Mouse (Mus musculus) spleen, adult 2 months (tissue): ENCODE measurements around the gene Astn2. TPM values are rescaled to one million over a fixed set of nuclear protein-coding genes. Genes with fewer than 3 reads are reported as not detected.
A peak's percentile ranks its signal among the peaks of the same experiment; 100 is the strongest.

Source experiments
- DNase-seq, 2 experiments: peaks; one replicate each; pipeline versions ENCODE4 v3.0.0 to v3.0.0-alpha.2; 2012 to 2021; ENCODE audit warnings: low spot score in 2 of 2, low read depth in 1 of 2
- H3K27ac ChIP-seq: fragments of 200-500 bp; 2 replicates; pipeline ENCODE4 v1.5.1; 2012; ENCODE audit warnings: low read length, inconsistent platforms; ENCODE audit not compliant: insufficient read depth
- H3K27me3 ChIP-seq: fragments of 200-500 bp; 2 replicates; pipeline ENCODE4 v1.6.1; 2012; ENCODE audit warnings: mild to moderate bottlenecking, moderate library complexity, low read length, inconsistent platforms; ENCODE audit not compliant: control insufficient read depth, insufficient read depth
- H3K36me3 ChIP-seq: fragments of 200-500 bp; 2 replicates; pipeline ENCODE4 v1.6.1; 2012; ENCODE audit warnings: mild to moderate bottlenecking, low read length, inconsistent platforms; ENCODE audit not compliant: control insufficient read depth, insufficient read depth
- H3K4me1 ChIP-seq: fragments of 200-500 bp; 2 replicates; pipeline ENCODE4 v1.6.1; 2011; ENCODE audit warnings: inconsistent platforms; ENCODE audit not compliant: control insufficient read depth, insufficient read depth, insufficient read length
- H3K4me3 ChIP-seq: fragments of 200-500 bp; 2 replicates; pipeline ENCODE4 v1.5.1; 2011; ENCODE audit warnings: mild to moderate bottlenecking, inconsistent platforms; ENCODE audit not compliant: insufficient read depth, insufficient read length; ENCODE audit errors: extremely low read depth
- CTCF ChIP-seq: fragments of 200-500 bp; IDR thresholded peaks from 2 replicates; pipeline ENCODE4 v1.5.1; 2011; ENCODE audit warnings: mild to moderate bottlenecking, inconsistent platforms; ENCODE audit not compliant: insufficient read depth, insufficient read length, insufficient replicate concordance; ENCODE audit errors: extremely low read depth
- POLR2A ChIP-seq: fragments of 200-500 bp; IDR thresholded peaks from 2 replicates; pipeline ENCODE4 v1.6.1; 2011; ENCODE audit warnings: low read depth, low read length, inconsistent platforms
- WGBS: fragments of 180-500 bp; shearing (Covaris S2); methylation state at CpG from one replicate; pipeline ENCODE4 v1.1.7; 2018; 5-methylcytosine and 5-hydroxymethylcytosine counted together
- polyA plus RNA-seq: library from polyadenylated mRNA; depleted of rRNA; stranded (reverse); fragments of >200 nt; gene quantifications from 2 replicates; pipeline ENCODE4 v1.2.3, GENCODE M21; 2012

Astn2 gene
- polyA plus RNA-seq, 1 experiment, result 3.9 TPM

GRCm38 (mm10) chr4:65545582-65545981 is 858.8 kb downstream of the Astn2 start:
- Histone ChIP-seq H3K4me3 (no peak overlapping the region), H3K27me3 (no peaks in the 10 kb centered on the region), H3K27ac (no peak overlapping the region), H3K36me3 (no peaks in the 10 kb centered on the region), H3K4me1 (no peaks in the 10 kb centered on the region)
- no peak for TF ChIP-seq POLR2A
- no peak for TF ChIP-seq CTCF
- 43% methylated on average over 2 of the region's 2 CpGs for WGBS
- no peak for DNase-seq

- no peaks in the 10 kb centered on the region for H3K4me1 ChIP-seq
- WGBS, result 84% methylated on average over 2 of the region's 2 CpGs
- no peak for DNase-seq
Measured at GRCm38 (mm10) chr4:65532071-65532736, 872.2 kb downstream of the Astn2 start.

GRCm38 (mm10) chr4:65531621-65532020 is 872.8 kb downstream of the Astn2 start:
- TF ChIP-seq CTCF, result no peak
- no peak for TF ChIP-seq POLR2A
- DNase-seq, result no peak
- Histone ChIP-seq H3K36me3 (no peaks in the 10 kb centered on the region), H3K4me1 (no peaks in the 10 kb centered on the region), H3K27me3 (no peaks in the 10 kb centered on the region), H3K4me3 (no peak overlapping the region), H3K27ac (no peak overlapping the region)
- 87% methylated on average over 6 of the region's 6 CpGs for WGBS

More at GRCm38 (mm10) chr4:65532071-65532736, 872.2 kb downstream of the Astn2 start:
- TF ChIP-seq CTCF, result no peak
- TF ChIP-seq POLR2A, result no peak
- Histone ChIP-seq H3K4me3 (no peak overlapping the region), H3K27ac (no peak overlapping the region), H3K27me3 (no peaks in the 10 kb centered on the region), H3K36me3 (no peaks in the 10 kb centered on the region)

- WGBS, result 86% methylated on average over 2 of the region's 2 CpGs
- no peak for TF ChIP-seq CTCF
- TF ChIP-seq POLR2A, result no peak
- Histone ChIP-seq H3K36me3 (no peaks in the 10 kb centered on the region), H3K4me3 (no peak overlapping the region), H3K27me3 (no peaks in the 10 kb centered on the region), H3K27ac (no peak overlapping the region), H3K4me1 (no peaks in the 10 kb centered on the region)
- no peak for DNase-seq
Measured at GRCm38 (mm10) chr4:65530901-65531300, 873.5 kb downstream of the Astn2 start.

- WGBS, result 73% methylated on average over 2 of the region's 2 CpGs
- Histone ChIP-seq H3K36me3 (no peaks in the 10 kb centered on the region), H3K4me3 (no peak overlapping the region), H3K27ac (no peak overlapping the region), H3K27me3 (no peaks in the 10 kb centered on the region), H3K4me1 (no peaks in the 10 kb centered on the region)
- TF ChIP-seq POLR2A, result no peak
- no peak for DNase-seq
Measured at GRCm38 (mm10) chr4:65508101-65508500, 896.3 kb downstream of the Astn2 start.

- TF ChIP-seq CTCF, result no peak
- TF ChIP-seq POLR2A, result no peak
- no peaks in the 10 kb centered on the region for H3K4me1 ChIP-seq
- no peak for DNase-seq
- no peaks in the 10 kb centered on the region for H3K27me3 ChIP-seq
- H3K4me3 ChIP-seq, result no peak overlapping the region
- H3K27ac ChIP-seq, result no peak overlapping the region
- H3K36me3 ChIP-seq, result no peaks in the 10 kb centered on the region
Measured at GRCm38 (mm10) chr4:65506870-65507269, 897.5 kb downstream of the Astn2 start.

GRCm38 (mm10) chr4:65496463-65496834 is 908.0 kb downstream of the Astn2 start:
- H3K4me1 ChIP-seq, result no peaks in the 10 kb centered on the region
- H3K36me3 ChIP-seq, result no peaks in the 10 kb centered on the region
- peak in 1 of 2 experiments; percentile 3 for DNase-seq
- H3K27ac ChIP-seq, result no peak overlapping the region
- no peak overlapping the region for H3K4me3 ChIP-seq
- H3K27me3 ChIP-seq, result no peaks in the 10 kb centered on the region
- 7% methylated on average over 3 of the region's 3 CpGs for WGBS
- TF ChIP-seq POLR2A, result no peak
- no peak for TF ChIP-seq CTCF
